Mouse (Mus musculus) kidney, adult 2 months (tissue): ENCODE measurements around the gene Adamtsl2.

Experiments used
- CTCF ChIP-seq: fragments of 200-500 bp; conservative IDR thresholded peaks from 2 replicates; pipeline ENCODE4 v1.5.1; 2011; ENCODE audit warnings: low read depth, mild to moderate bottlenecking, control low read depth, low read length, moderate library complexity, mixed read lengths; ENCODE audit not compliant: insufficient read depth, insufficient read length
- POLR2A ChIP-seq: fragments of 200-500 bp; IDR thresholded peaks from one replicate; pipeline ENCODE4 v1.6.1; 2011; ENCODE audit warnings: low read depth, low read length, control low read depth

GRCm38 (mm10) chr2:27036003-27036402 lies 43.2 kb upstream of the Adamtsl2 start:
- no peak for TF ChIP-seq CTCF
- no peak for TF ChIP-seq POLR2A
